Mouse (Mus musculus) adipocyte (in vitro differentiated cells): ENCODE measurements around the gene Hsf2.
"Not testable (repeated sequence)": the region's sequence is repeated elsewhere in the genome, so short reads cannot be mapped to it uniquely, and the experiment has no call there.

Experiments used
- DNase-seq: peaks from one replicate; pipeline ENCODE4 v3.0.0-alpha.2; 2016; ENCODE audit warnings: low spot score

Hsf2 gene

GRCm38 (mm10) chr10:57532218-57533101 is 46.3 kb downstream of the Hsf2 start, which contains the start of gene Serinc1:
Serinc1 (minus strand) TSS chr10:57532530.
- peak; percentile 98 for DNase-seq

GRCm38 (mm10) chr10:57543890-57544289 is 57.7 kb downstream of the Hsf2 start:
- DNase-seq: not testable (repeated sequence)

- no peak for DNase-seq
Measured at GRCm38 (mm10) chr10:57549631-57550030, 63.4 kb downstream of the Hsf2 start.

GRCm38 (mm10) chr10:57553719-57554118 is 67.5 kb downstream of the Hsf2 start:
- no peak for DNase-seq

- no peak for DNase-seq
Measured at GRCm38 (mm10) chr10:57557597-57557996, 71.4 kb downstream of the Hsf2 start.
